Mouse (Mus musculus) CH12.LX (cell line): ENCODE measurements around the gene Fam50a. TPM values are rescaled to one million over a fixed set of nuclear protein-coding genes. Genes with fewer than 3 reads are reported as not detected.
A peak's percentile ranks its signal among the peaks of the same experiment; 100 is the strongest.

Experiments used
- DNase-seq: peaks from one replicate; pipeline ENCODE4 v3.0.0-alpha.2; 2013; ENCODE audit errors: extremely low read depth
- H3K27ac ChIP-seq: 2 replicates; pipeline ENCODE4 v1.5.1; 2012; ENCODE audit warnings: low read depth, mild to moderate bottlenecking, control low read depth, moderate library complexity; ENCODE audit not compliant: insufficient read depth
- H3K27me3 ChIP-seq: replicated peaks from 2 replicates; pipeline ENCODE3; 2012; ENCODE audit warnings: inconsistent platforms
- H3K36me3 ChIP-seq, 2 experiments: replicated peaks in 1 of 2; 2 replicates each; pipeline versions ENCODE3 to v1.6.1; 2012; ENCODE audit warnings: inconsistent platforms in 1 of 2, low read length in 1 of 2, mild to moderate bottlenecking in 1 of 2, mixed read lengths in 1 of 2, moderate library complexity in 1 of 2; ENCODE audit not compliant: control insufficient read depth in 1 of 2, insufficient read depth in 1 of 2
- H3K4me1 ChIP-seq, 2 experiments: 2 replicates each; pipeline ENCODE4 v1.6.1; 2012; ENCODE audit warnings: inconsistent platforms in 1 of 2, moderate library complexity in 1 of 2; ENCODE audit not compliant: insufficient read depth in 2 of 2, control insufficient read depth in 1 of 2
- H3K4me2 ChIP-seq: 2 replicates; pipeline ENCODE4 v1.6.1; 2012; ENCODE audit warnings: low read depth, mild to moderate bottlenecking, control low read depth; ENCODE audit not compliant: poor library complexity, insufficient read depth, severe bottlenecking
- H3K4me3 ChIP-seq, 3 experiments: fragments of 150-350 bp in 1 of 3; sonication (generic) in 1 of 3; replicated peaks in 1 of 3; 2 replicates each; pipeline versions ENCODE3 to v1.5.1; 2011 to 2012; ENCODE audit warnings: low read depth in 2 of 3, low read length in 2 of 3, mild to moderate bottlenecking in 2 of 3, moderate library complexity in 2 of 3, control low read depth in 1 of 3, improper control_type of control experiment in 1 of 3, inconsistent platforms in 1 of 3, mixed read lengths in 1 of 3; ENCODE audit not compliant: poor library complexity in 1 of 3
- H3K79me2 ChIP-seq: replicated peaks from 2 replicates; pipeline ENCODE4 v1.6.1; 2012; ENCODE audit warnings: mild to moderate bottlenecking, moderate library complexity; ENCODE audit not compliant: control insufficient read depth, poor library complexity, insufficient read depth, severe bottlenecking; ENCODE audit errors: extremely low read depth
- H3K9ac ChIP-seq: 2 replicates; pipeline ENCODE4 v1.6.1; 2012; ENCODE audit warnings: low read depth, mild to moderate bottlenecking, control low read depth, moderate library complexity; ENCODE audit not compliant: insufficient read depth
- H3K9me3 ChIP-seq: replicated peaks from 2 replicates; pipeline ENCODE3; 2012; ENCODE audit warnings: low read length, inconsistent platforms, mixed read lengths
- BHLHE40 ChIP-seq: IDR thresholded peaks from 2 replicates; pipeline ENCODE4 v1.6.1; 2011; ENCODE audit warnings: mild to moderate bottlenecking, low read depth, low read length, improper control_type of control experiment
- CHD1 ChIP-seq: IDR thresholded peaks from 2 replicates; pipeline ENCODE4 v1.6.1; 2012; ENCODE audit warnings: low read depth, low read length, improper control_type of control experiment, inconsistent platforms
- CHD2 ChIP-seq: IDR thresholded peaks from 2 replicates; pipeline ENCODE4 v1.6.1; 2011; ENCODE audit warnings: low read length, improper control_type of control experiment
- CTCF ChIP-seq, 2 experiments: IDR thresholded peaks in 1 of 2; conservative IDR thresholded peaks in 1 of 2; 2 replicates each; pipeline ENCODE4 v1.5.1; 2011 to 2012; ENCODE audit warnings: low read depth in 2 of 2, low read length in 2 of 2, improper control_type of control experiment in 1 of 2, inconsistent platforms in 1 of 2, mild to moderate bottlenecking in 1 of 2, moderate library complexity in 1 of 2
- E2F4 ChIP-seq: IDR thresholded peaks from 2 replicates; pipeline ENCODE4 v1.6.1; 2011; ENCODE audit warnings: low read depth, low read length, improper control_type of control experiment; ENCODE audit not compliant: insufficient replicate concordance
- ELF1 ChIP-seq: IDR thresholded peaks from 2 replicates; pipeline ENCODE4 v1.6.1; 2014; ENCODE audit warnings: low read depth, mild to moderate bottlenecking, inconsistent platforms, low read length, improper control_type of control experiment
- EP300 ChIP-seq: IDR thresholded peaks from 2 replicates; pipeline ENCODE4 v1.6.1; 2011; ENCODE audit warnings: low read length, improper control_type of control experiment
- ETS1 ChIP-seq: conservative IDR thresholded peaks from 2 replicates; pipeline ENCODE4 v1.6.1; 2012; ENCODE audit warnings: low read depth, mild to moderate bottlenecking, inconsistent platforms, low read length, improper control_type of control experiment, moderate library complexity
- GABPA ChIP-seq: IDR thresholded peaks from 2 replicates; pipeline ENCODE4 v1.6.1; 2012; ENCODE audit warnings: low read depth, low read length, improper control_type of control experiment, inconsistent platforms; ENCODE audit not compliant: insufficient replicate concordance
- HCFC1 ChIP-seq: IDR thresholded peaks from 2 replicates; pipeline ENCODE4 v1.6.1; 2012; ENCODE audit warnings: low read depth, mild to moderate bottlenecking, inconsistent platforms, low read length, improper control_type of control experiment
- IRF4 ChIP-seq: IDR thresholded peaks from 2 replicates; pipeline ENCODE4 v1.6.1; 2014; ENCODE audit warnings: low read depth, mild to moderate bottlenecking, inconsistent platforms, low read length, improper control_type of control experiment
- JUN ChIP-seq: IDR thresholded peaks from 2 replicates; pipeline ENCODE4 v1.6.1; 2011; ENCODE audit warnings: low read depth, mild to moderate bottlenecking, low read length, improper control_type of control experiment, moderate library complexity; ENCODE audit not compliant: insufficient read depth
- JUND ChIP-seq: conservative IDR thresholded peaks from 2 replicates; pipeline ENCODE4 v1.6.1; 2011; ENCODE audit warnings: low read depth, low read length, improper control_type of control experiment
- KAT2A ChIP-seq: IDR thresholded peaks from 2 replicates; pipeline ENCODE4 v1.6.1; 2012; ENCODE audit warnings: low read length, improper control_type of control experiment, inconsistent platforms; ENCODE audit not compliant: insufficient replicate concordance
- MAFK ChIP-seq: IDR thresholded peaks from 2 replicates; pipeline ENCODE4 v1.6.1; 2011; ENCODE audit warnings: low read length, improper control_type of control experiment; ENCODE audit not compliant: insufficient replicate concordance
- MAX ChIP-seq: IDR thresholded peaks from 2 replicates; pipeline ENCODE4 v1.6.1; 2011; ENCODE audit warnings: low read length, improper control_type of control experiment
- MAZ ChIP-seq: IDR thresholded peaks from 2 replicates; pipeline ENCODE4 v1.6.1; 2012; ENCODE audit warnings: low read depth, mild to moderate bottlenecking, inconsistent platforms, low read length, improper control_type of control experiment, moderate library complexity
- MEF2A ChIP-seq: IDR thresholded peaks from 2 replicates; pipeline ENCODE4 v1.6.1; 2014; ENCODE audit warnings: low read depth, mild to moderate bottlenecking, inconsistent platforms, low read length, improper control_type of control experiment, borderline replicate concordance
- MXI1 ChIP-seq: IDR thresholded peaks from 2 replicates; pipeline ENCODE4 v1.6.1; 2011; ENCODE audit warnings: mild to moderate bottlenecking, low read depth, low read length, improper control_type of control experiment
- MYC ChIP-seq: IDR thresholded peaks from 2 replicates; pipeline ENCODE4 v1.6.1; 2011; ENCODE audit warnings: low read depth, mild to moderate bottlenecking, improper control_type of control experiment, low read length
- NELFE ChIP-seq: IDR thresholded peaks from 2 replicates; pipeline ENCODE4 v1.6.1; 2011; ENCODE audit warnings: low read depth, low read length, improper control_type of control experiment
- NRF1 ChIP-seq: IDR thresholded peaks from 2 replicates; pipeline ENCODE4 v1.6.1; 2014; ENCODE audit warnings: low read depth, mild to moderate bottlenecking, inconsistent platforms, low read length, improper control_type of control experiment, moderate library complexity
- PAX5 ChIP-seq: IDR thresholded peaks from 2 replicates; pipeline ENCODE4 v1.6.1; 2012; ENCODE audit warnings: low read length, inconsistent platforms, mixed read lengths
- POLR2A ChIP-seq: IDR thresholded peaks from 2 replicates; pipeline ENCODE4 v1.6.1; 2011; ENCODE audit warnings: low read depth, mild to moderate bottlenecking, improper control_type of control experiment, low read length
- POLR2AphosphoS2 ChIP-seq: IDR thresholded peaks from 2 replicates; pipeline ENCODE4 v1.6.1; 2011; ENCODE audit warnings: low read depth, low read length, improper control_type of control experiment
- RAD21 ChIP-seq: IDR thresholded peaks from 2 replicates; pipeline ENCODE4 v1.6.1; 2011; ENCODE audit warnings: low read depth, mild to moderate bottlenecking, low read length, improper control_type of control experiment, moderate library complexity
- RCOR1 ChIP-seq: conservative IDR thresholded peaks from 2 replicates; pipeline ENCODE4 v1.6.1; 2012; ENCODE audit warnings: low read depth, mild to moderate bottlenecking, inconsistent platforms, low read length, improper control_type of control experiment
- SIN3A ChIP-seq: IDR thresholded peaks from 2 replicates; pipeline ENCODE4 v1.6.1; 2012; ENCODE audit warnings: low read length, improper control_type of control experiment, inconsistent platforms
- SMC3 ChIP-seq: IDR thresholded peaks from 2 replicates; pipeline ENCODE4 v1.6.1; 2011; ENCODE audit warnings: low read depth, low read length, improper control_type of control experiment
- TBP ChIP-seq: conservative IDR thresholded peaks from 2 replicates; pipeline ENCODE4 v1.6.1; 2011; ENCODE audit warnings: low read depth, low read length, improper control_type of control experiment
- TCF12 ChIP-seq: IDR thresholded peaks from 2 replicates; pipeline ENCODE4 v1.6.1; 2014; ENCODE audit warnings: low read depth, mild to moderate bottlenecking, inconsistent platforms, low read length, improper control_type of control experiment
- UBTF ChIP-seq: IDR thresholded peaks from 2 replicates; pipeline ENCODE4 v1.6.1; 2012; ENCODE audit warnings: low read depth, mild to moderate bottlenecking, inconsistent platforms, low read length, improper control_type of control experiment, moderate library complexity
- USF1 ChIP-seq: IDR thresholded peaks from 2 replicates; pipeline ENCODE4 v1.6.1; 2014; ENCODE audit warnings: low read depth, mild to moderate bottlenecking, inconsistent platforms, low read length, improper control_type of control experiment
- USF2 ChIP-seq: conservative IDR thresholded peaks from 2 replicates; pipeline ENCODE4 v1.6.1; 2011; ENCODE audit warnings: low read depth, low read length, improper control_type of control experiment
- ZC3H11A ChIP-seq: IDR thresholded peaks from 2 replicates; pipeline ENCODE4 v1.6.1; 2012; ENCODE audit warnings: low read depth, mild to moderate bottlenecking, inconsistent platforms, low read length, improper control_type of control experiment
- ZKSCAN1 ChIP-seq: IDR thresholded peaks from 2 replicates; pipeline ENCODE4 v1.6.1; 2012; ENCODE audit warnings: low read depth, inconsistent platforms, low read length, improper control_type of control experiment, borderline replicate concordance
- ZMIZ1 ChIP-seq: IDR thresholded peaks from 2 replicates; pipeline ENCODE4 v1.6.1; 2012; ENCODE audit warnings: low read depth, mild to moderate bottlenecking, inconsistent platforms, low read length, improper control_type of control experiment
- ZNF384 ChIP-seq: IDR thresholded peaks from 2 replicates; pipeline ENCODE4 v1.6.1; 2012; ENCODE audit warnings: low read depth, low read length, improper control_type of control experiment, inconsistent platforms
- dilution Hi-C: fragments of 300-500 bp; cut with MboI; formaldehyde crosslinking; loops from 2 replicates; pipeline ENCODE4 v1.14.3; 2020; ENCODE audit warnings: low sequenced_read_pairs; ENCODE audit not compliant: extremely low pct_unique_long_range_greater_than_20kb, extremely low pct_ligation_motif_present
- in situ Hi-C: fragments of 300-500 bp; cut with MboI; formaldehyde crosslinking; loops from 3 replicates; pipeline ENCODE4 v1.14.3; 2019; ENCODE audit warnings: low sequenced_read_pairs, low pct_ligation_motif_present, low pct_unique_long_range_greater_than_20kb, mixed read lengths
- polyA plus RNA-seq: library from polyadenylated mRNA; unstranded; fragments of >175 nt; gene quantifications from 2 replicates; pipeline ENCODE4 v1.2.1, GENCODE M21; 2012; ENCODE audit warnings: low read depth; ENCODE audit not compliant: insufficient read length
- total RNA-seq, 2 experiments: library from RNA; depleted of rRNA; stranded (reverse); fragments of 300-350 nt in 1 of 2; fragments of >200 nt in 1 of 2; gene quantifications; 2 replicates each; pipeline ENCODE4 v1.2.3; 2012 to 2014

Fam50a gene
- total and polyA plus RNA-seq, 3 experiments: 8.3 to 47.0 (median 30.4) TPM

GRCm38 (mm10) chrX:74328725-74329161 lies 15.9 kb downstream of the Fam50a start, which contains the start of gene Plxna3:
Plxna3 (plus strand) TSS chrX:74329066.
- DNase-seq: peak; percentile 40
- dilution Hi-C loops: no loop called here
- Histone ChIP-seq H3K4me1 (peaks cover 9 to 26% of the 10 kb centered on the region in 2 experiments; a peak in 2 of 4 replicates), H3K79me2 (no peaks in the 10 kb centered on the region; the same call in 1 of the 2 replicates), H3K27ac (no peak within 1 kb of the TSS), H3K4me3 (peak within 1 kb of the TSS; percentile 39 to 53 (median 41)), H3K9ac (peak within 1 kb of the TSS; percentile 64), H3K4me2 (peak within 1 kb of the TSS; percentile 73), H3K36me3 (peaks cover 0 to 15% of the 10 kb centered on the region in 2 experiments), H3K27me3 (no peaks in the 10 kb centered on the region), H3K9me3 (no peaks in the 10 kb centered on the region)
- in situ Hi-C loops: no loop called here
- TF ChIP-seq UBTF: no peak
- no peak for TF ChIP-seq ZKSCAN1
- peak; percentile 71 for TF ChIP-seq TBP
- no peak for TF ChIP-seq RAD21
- TF ChIP-seq CHD2: no peak
- peak; percentile 39; the same call in 1 of the 2 replicates for TF ChIP-seq HCFC1
- TF ChIP-seq CHD1: peak; percentile 92; the same call in 1 of the 2 replicates
- no peak for TF ChIP-seq SMC3
- peak; percentile 50; the same call in 1 of the 2 replicates for TF ChIP-seq NELFE
- no peak for TF ChIP-seq E2F4
- no peak; the same call in 1 of the 2 replicates for TF ChIP-seq ETS1
- no peak for TF ChIP-seq ZNF384
- no peak for TF ChIP-seq MAZ
- 0 out of 2 replicates have a peak, but pooled peaks have one; percentile 14 for TF ChIP-seq IRF4
- no peak for TF ChIP-seq KAT2A
- 0 out of 2 replicates have a peak, but pooled peaks have one; percentile 39 for TF ChIP-seq TCF12
- no peak for TF ChIP-seq ZC3H11A
- TF ChIP-seq BHLHE40: 0 out of 2 replicates have a peak, but pooled peaks have one; percentile 6
- no peak for TF ChIP-seq POLR2AphosphoS2
- no peak for TF ChIP-seq ZMIZ1
- TF ChIP-seq MAX: 0 out of 2 replicates have a peak, but pooled peaks have one; percentile 26
- peak; percentile 74 for TF ChIP-seq POLR2A
- no peak for TF ChIP-seq EP300
- no peak for TF ChIP-seq USF1
- TF ChIP-seq GABPA: no peak
- no peak for TF ChIP-seq JUND
- no peak for TF ChIP-seq NRF1
- no peak for TF ChIP-seq MAFK
- no peak for TF ChIP-seq PAX5
- no peak for TF ChIP-seq USF2
- TF ChIP-seq RCOR1: no peak
- 0 out of 2 replicates have a peak, but pooled peaks have one; percentile 37 for TF ChIP-seq MYC
- TF ChIP-seq ELF1: no peak
- TF ChIP-seq JUN: no peak
- peak; percentile 70 for TF ChIP-seq MXI1
- 0 out of 2 replicates have a peak, but pooled peaks have one; percentile 31 for TF ChIP-seq SIN3A
- no peak for TF ChIP-seq CTCF (conservative IDR thresholded peaks at IDR 0.05 in 1 of 2, IDR thresholded peaks at IDR 0.05 in 1 of 2; ENCODE audit: low read depth in 2 of 2, low read length in 2 of 2)
- no peak for TF ChIP-seq MEF2A
